Mouse (Mus musculus) neutrophil, adult 5-6 weeks (primary cell): ENCODE data around the gene Rad51c. TPM values are rescaled to one million over a fixed set of nuclear protein-coding genes. Genes with fewer than 3 reads are reported as not detected.
"Not testable (repeated sequence)": the region's sequence is repeated elsewhere in the genome, so short reads cannot be mapped to it uniquely, and the experiment has no call there.

Experiments
- ATAC-seq: fragments of 151-379, 151-347 bp; 2 replicates; pipeline ENCODE4 v1.8.0; 2017; ENCODE audit warnings: mild to moderate bottlenecking, moderate TSS enrichment; ENCODE audit not compliant: insufficient number of reproducible peaks, poor library complexity, low FRiP score, severe bottlenecking; ENCODE audit errors: extremely low read depth
- total RNA-seq: library from RNA; stranded (forward); fragments of 200-1000 nt; gene quantifications from 2 replicates; pipeline ENCODE4 v1.2.3, GENCODE M21; 2017

The Rad51c gene
- total RNA-seq, 1 experiment from 2014 or later: 9.9 TPM

- ATAC-seq: not testable (repeated sequence)
Observed at GRCm38 (mm10) chr11:87435107-87435506, 30.4 kb upstream of the Rad51c start.

- ATAC-seq: no peak
Observed at GRCm38 (mm10) chr11:87432933-87433669, 28.3 kb upstream of the Rad51c start.

- no peak for ATAC-seq
Observed at GRCm38 (mm10) chr11:87432447-87432846, 27.7 kb upstream of the Rad51c start.

- ATAC-seq: not testable (repeated sequence)
Observed at GRCm38 (mm10) chr11:87431813-87432212, 27.1 kb upstream of the Rad51c start.

- ATAC-seq: no peak
Observed at GRCm38 (mm10) chr11:87430374-87430773, 25.6 kb upstream of the Rad51c start.

- no peak for ATAC-seq
Observed at GRCm38 (mm10) chr11:87429363-87429762, 24.6 kb upstream of the Rad51c start.

- ATAC-seq: no peak
Observed at GRCm38 (mm10) chr11:87428051-87428673, 23.4 kb upstream of the Rad51c start.

- peak; percentile 23; the same call in 1 of the 2 replicates for ATAC-seq
Observed at GRCm38 (mm10) chr11:87427273-87428050, 22.7 kb upstream of the Rad51c start.

GRCm38 (mm10) chr11:87426450-87427250, 21.9 kb upstream of the Rad51c start:
- ATAC-seq: peak; percentile 31

- ATAC-seq: peak; percentile 35; the same call in 1 of the 2 replicates
Observed at GRCm38 (mm10) chr11:87426121-87426449, 21.3 kb upstream of the Rad51c start.

- peak; percentile 15; the same call in 1 of the 2 replicates for ATAC-seq
Observed at GRCm38 (mm10) chr11:87423551-87424325, 19.0 kb upstream of the Rad51c start.

- ATAC-seq: peak; percentile 51
Observed at GRCm38 (mm10) chr11:87422511-87423340, 18.0 kb upstream of the Rad51c start.

GRCm38 (mm10) chr11:87421760-87422201, 17.0 kb upstream of the Rad51c start:
- no peak for ATAC-seq

- ATAC-seq: no peak
Observed at GRCm38 (mm10) chr11:87420861-87421260, 16.1 kb upstream of the Rad51c start.

- no peak for ATAC-seq
Observed at GRCm38 (mm10) chr11:87416120-87416519, 11.4 kb upstream of the Rad51c start.

GRCm38 (mm10) chr11:87413412-87413811, 8.7 kb upstream of the Rad51c start:
- not testable (repeated sequence) for ATAC-seq

GRCm38 (mm10) chr11:87404111-87404853, 472 bp downstream of the Rad51c start:
- peak; percentile 95 for ATAC-seq
